Mouse (Mus musculus): ENCODE data around the gene Zbtb8os. TPM values are rescaled to one million over a fixed set of nuclear protein-coding genes. Genes with fewer than 3 reads are reported as not detected.

Gene Zbtb8os
- polyA plus RNA-seq, 1 experiment = 52.6 TPM

DNA sequence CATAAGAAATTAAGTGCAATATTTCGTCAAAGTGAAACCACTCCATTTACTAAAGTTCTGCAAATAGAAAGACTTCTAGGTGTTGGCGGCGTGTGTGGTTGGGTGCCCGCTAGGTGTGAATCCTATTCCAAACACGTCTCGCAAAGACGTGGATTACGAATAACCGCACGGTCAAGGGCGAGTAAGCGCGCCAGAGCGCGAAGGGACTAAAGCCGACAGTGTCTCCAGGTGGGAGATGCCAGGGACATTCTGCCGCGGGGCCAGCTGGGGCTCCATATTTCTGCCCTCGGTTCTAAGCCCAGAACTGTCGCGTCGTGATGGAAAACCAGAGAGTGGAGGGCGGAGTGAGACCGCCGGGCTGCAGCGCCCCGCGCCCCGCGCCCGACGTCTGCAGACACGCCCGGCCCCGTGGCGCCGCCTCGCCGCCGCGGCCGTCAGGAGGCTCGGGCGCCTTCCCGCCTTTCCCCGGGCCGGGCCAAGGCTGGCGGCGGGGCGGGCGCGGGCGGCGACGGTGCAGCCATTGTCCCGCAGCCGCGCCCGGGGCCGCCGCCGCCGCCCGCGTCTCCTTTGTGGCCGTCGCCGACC, 41.6 kb downstream of the Zbtb8os start:
- no peak for DNase-seq (ENCODE audit: low spot score)

DNA sequence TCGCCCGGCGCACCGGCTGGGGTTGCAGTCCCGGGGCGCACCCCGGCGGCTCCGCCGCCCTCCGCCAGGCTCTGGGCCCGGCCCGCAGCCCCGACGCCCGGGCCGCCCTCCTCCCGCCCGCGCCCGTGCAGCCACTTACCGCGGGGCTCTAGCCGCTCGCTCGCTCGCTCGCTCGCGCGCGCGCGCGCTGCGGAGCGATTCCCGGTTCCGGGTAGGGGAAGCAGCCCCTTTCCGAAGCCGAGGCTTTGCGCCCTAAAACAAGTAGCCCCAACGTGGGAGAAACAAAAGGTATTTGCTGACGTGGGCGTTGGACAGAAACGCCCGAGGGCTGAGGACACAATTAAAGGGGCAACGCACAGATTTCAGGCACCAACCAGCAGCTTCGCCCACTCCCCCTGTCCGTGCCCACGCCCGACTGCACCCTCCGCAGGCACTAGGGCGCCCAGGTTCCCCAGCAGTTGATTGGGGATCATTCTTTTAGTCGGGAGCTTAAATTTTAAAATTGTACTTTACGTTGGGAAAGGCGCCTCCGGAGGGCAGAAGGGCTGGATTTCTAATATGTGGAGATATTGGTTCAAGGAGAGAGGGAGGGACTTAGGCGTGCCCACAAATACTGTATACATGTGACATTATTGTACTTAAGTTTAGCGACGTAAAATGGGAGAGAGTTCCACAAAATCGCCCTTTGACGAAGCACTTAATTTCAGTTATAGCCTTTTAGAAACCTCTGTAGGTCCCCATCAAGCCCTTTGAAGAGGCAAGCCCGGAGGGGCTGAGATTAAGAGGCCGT, 42.3 kb downstream of the Zbtb8os start, which contains the start of gene Zbtb8a:
Zbtb8a (minus strand) TSS at position 516 of the 790 bp plus-strand sequence.
- DNase-seq (ENCODE audit: low spot score) = peak; percentile 50

DNA sequence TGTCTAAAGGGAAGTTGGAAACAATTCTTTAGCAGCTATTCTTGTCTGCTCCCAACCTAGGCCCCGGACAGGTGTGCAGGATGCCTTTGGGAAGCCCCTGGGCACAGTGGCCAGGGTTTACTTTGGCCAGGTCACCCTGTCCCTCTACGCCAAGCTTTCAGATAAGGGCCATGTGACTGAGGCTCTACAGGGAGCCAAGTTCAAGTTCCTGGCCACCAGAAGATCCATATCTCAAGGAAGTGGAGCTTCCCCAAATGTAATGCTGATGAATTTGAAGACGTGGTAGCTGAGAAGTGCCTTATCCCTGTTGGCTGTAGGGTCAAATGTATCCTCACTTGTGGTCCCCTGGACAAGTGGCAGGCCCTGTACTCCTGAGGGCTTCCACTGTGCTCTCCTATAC, 44.3 kb downstream of the Zbtb8os start:
- DNase-seq (ENCODE audit: low spot score) = no peak

DNA sequence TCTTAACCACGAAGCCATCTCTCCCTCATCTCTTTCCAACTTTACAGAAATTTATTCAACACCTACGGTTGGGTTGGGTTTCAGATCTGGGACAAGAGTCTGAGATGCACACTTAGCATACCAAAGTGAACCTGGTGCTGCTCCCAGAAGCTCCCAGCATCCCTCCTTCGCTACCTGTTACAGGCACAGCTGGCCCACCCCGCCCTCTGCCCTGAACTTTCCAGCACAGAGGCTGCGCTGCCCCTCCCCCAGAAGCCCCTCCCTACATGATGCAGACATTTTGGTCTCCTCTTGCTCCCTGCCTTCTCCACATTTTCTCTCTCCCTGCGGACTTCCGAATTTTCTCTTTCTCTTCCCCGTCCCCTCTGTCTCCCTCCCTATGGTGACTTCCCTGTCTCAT, 45.7 kb downstream of the Zbtb8os start:
- no peak for DNase-seq (ENCODE audit: low spot score)

DNA sequence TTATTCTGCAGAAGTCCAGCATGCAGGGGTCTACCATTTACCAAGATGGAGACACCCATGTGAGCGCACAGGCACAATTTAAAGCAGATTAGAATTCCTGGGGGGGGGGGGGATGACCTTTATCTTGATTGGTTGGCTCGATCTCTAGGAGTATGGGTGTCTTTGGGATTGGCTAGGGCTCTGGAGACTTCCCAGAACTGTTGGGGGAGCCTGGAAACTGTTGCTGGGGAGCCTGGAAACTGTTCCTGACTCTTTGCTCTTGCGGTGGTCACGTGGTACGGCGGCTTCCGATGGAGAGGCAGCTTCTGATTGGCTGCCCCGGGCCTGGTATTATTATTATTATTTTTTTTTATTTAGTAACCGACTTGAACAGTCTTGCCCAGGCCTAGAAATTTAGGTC, 46.5 kb downstream of the Zbtb8os start:
- DNase-seq (ENCODE audit: low spot score) = no peak

DNA sequence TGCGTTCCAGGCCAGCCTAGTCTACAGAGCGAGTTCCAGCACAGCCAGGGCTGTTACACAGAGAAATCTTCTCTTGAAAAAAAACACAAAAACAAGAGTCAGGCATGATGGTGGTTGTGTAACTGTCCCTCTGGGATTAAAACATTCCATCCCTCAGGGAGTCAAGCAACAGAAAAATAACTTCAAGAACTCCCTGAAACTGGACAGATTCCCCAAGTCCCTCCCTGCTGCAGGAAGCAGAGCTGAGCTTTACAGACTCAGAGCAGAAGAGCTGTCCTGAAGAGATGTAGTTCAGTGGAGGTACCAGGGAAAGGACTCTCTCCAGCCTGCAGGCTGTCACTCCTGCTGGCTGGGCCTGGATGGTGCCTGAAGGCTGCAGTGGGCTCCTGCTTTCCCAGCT, 47.0 kb downstream of the Zbtb8os start:
- no peak for DNase-seq (ENCODE audit: low spot score)

DNA sequence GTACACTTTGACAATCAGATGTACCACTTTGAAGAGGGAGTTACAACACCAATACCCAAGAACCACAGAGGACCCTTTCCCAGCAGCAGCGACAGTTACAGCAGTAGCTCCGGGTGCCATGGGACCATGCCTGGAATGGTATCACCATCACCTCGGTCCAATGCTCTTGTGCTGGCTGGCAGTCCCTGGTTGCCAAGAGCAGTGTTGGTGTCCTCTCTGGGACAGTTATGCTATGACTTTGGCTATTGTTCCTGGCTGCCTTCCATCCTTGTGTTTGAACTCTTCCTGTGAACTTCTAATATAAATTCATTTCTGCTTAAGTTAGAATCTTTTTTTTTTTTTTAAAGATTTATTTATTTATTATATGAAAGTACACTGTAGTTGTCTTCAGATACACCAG, 48.1 kb downstream of the Zbtb8os start:
- DNase-seq (ENCODE audit: low spot score) = no peak

DNA sequence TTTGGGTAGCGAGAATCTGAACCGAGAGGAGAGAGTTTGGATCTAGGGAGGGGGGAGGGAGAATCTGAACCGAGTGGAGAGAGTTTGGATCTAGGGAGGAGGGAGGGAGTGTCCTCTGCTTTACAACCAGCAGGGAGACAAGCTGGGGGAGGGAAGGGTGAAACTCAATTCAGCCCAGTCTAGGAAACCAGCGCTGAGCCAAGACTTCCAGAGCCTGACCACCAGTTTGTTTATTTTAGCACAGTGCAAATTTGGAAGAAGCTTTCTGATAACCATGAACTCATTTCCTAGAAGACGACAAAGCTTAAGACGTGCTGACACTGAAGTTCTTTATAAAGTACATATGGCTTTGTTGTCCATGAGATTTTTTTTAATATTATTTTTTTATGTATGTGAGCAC, 48.9 kb downstream of the Zbtb8os start:
- DNase-seq (ENCODE audit: low spot score) = no peak

DNA sequence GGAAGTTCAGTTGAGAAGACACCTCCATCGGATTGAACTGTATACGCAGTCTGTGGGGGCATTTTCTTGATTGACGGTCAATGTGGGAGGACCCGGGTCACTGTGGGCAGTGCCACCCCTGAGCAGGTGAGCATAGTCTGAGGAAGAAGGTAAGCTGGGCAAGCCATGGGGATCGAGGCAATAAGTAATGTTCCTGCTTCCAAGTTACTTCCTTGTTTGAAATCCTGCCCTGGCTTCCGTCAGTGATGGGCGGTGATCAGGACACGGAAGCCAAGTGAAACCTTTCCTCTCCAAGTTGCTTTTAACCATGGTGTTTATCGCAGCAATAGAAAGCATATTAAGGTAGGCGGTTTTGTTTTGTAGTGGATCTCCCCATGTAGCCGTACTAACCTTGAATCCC, 50.2 kb downstream of the Zbtb8os start:
- no peak for DNase-seq (ENCODE audit: low spot score)

DNA sequence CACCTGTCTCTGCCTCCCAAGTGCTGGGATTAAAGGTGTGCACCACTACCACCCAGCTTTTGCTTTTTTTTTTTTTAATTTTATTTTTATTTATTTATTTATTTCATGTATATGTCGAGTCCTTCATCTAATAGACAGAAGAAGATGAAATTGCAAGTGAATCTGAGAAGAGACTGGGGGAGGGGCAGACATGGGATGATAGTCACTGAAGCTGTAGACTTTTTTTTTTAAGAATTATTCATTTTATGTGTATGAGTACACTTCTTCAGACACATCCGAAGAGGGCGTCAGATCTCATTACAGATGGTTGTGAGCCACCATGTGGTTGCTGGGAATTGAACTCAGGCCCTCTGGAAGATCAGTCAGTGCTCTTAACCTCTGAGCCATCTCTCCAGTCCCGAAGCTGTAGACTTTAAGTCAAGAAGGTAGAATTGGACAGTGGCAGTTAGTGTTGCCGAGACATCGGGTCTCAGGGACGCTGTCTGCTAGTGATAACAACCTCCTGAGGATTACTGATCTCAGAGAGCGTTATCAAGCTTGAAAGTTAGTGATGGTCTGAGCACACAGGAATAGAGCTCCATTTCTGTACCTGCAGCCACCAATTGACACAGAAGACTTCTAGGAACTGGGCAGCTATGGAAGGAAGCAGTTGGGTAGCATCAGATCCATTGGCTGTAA, 50.9 kb downstream of the Zbtb8os start:
- no peak for DNase-seq (ENCODE audit: low spot score)

DNA sequence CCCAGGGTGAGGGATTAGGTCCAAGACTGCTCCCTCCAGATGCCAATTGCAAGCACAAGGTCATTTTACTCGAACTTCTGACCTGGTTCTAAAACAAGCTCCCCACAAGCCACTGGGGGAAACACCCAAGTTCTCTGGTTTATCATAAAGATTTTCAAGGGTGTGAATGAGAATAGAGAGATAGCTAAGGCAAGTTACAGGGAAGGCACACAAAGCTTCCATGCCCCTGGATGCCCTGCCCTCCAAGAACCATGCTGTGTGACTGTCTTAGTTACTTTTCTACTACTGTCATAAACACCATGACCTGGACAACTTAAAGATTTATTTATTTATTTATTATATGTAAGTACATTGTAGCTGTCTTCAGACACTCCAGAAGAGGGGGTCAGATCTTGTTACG, 51.5 kb downstream of the Zbtb8os start:
- DNase-seq (ENCODE audit: low spot score) = no peak

DNA sequence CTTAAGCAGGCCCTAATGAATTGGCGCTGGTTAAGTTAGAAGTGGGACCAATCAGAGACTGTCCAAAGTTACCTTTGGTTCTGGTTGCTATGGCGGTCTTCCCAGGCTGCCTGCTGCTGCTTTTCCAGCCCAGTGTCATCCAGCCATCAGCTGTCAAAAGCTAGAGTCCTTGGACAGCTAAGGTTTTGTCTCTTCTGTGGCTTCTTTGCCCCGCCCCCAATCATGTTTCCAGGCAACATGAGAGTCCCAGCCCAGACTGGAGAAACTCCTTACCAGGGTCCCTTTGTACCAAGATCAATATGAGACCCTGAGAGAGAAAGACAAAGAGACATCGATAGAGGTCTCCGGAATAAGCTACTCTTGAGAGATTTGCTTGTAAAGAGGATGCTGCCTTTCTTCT, 52.9 kb downstream of the Zbtb8os start:
- DNase-seq (ENCODE audit: low spot score) = no peak

DNA sequence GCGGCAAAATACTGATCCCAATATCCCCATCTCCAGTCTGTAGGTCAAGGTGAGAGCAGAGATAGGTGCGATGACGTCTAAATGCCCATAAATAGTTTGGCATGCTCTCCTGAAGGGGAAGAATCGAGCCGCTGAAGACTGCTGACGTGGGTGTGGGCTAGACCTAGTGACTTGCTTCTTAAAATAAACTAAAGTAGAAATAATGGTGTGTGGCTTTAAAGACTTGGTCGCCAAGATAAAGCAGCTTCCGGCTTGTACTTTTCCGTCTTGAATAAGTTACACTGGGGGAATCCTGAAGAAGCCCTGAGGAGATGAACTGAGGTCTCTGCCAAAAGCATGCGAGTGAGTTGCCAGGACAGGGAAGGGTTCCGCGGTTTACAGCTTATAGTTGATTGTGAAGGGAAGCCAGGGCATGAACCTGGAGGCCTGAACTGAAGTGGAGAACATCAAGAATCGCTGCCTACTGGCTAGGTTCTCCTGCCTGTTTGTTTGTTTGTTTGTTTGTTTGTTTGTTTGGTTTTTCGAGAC, 54.8 kb downstream of the Zbtb8os start:
- DNase-seq (ENCODE audit: low spot score) = no peak

DNA sequence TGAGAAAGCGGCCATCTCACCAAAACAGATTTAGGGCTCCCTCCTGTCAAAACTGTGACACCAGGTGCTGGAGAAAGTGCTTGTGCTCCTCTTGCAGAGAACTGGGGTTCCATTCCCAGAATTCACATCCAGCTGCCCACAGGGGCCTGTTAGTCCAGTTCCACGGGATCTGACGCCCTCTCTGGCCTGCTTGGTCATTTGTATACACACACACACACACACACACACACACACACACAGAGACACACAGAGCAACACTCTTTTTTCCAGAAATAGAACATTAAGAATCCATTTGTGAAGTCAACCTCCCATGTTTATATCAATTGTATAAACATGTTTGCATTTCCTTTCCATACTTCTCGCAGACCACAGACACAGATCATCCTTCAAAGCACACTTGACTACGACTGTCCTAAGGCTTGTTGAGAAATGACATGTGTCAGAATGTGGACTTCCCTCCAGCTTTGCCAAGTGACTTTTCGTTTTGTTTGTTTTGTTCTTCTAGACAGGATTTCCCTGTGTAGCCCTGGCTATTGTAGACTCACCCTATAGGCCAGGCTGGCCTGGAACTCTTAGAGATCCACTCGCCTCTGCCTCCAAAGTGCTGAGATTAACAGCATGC, 55.6 kb downstream of the Zbtb8os start:
- no peak for DNase-seq (ENCODE audit: low spot score)

DNA sequence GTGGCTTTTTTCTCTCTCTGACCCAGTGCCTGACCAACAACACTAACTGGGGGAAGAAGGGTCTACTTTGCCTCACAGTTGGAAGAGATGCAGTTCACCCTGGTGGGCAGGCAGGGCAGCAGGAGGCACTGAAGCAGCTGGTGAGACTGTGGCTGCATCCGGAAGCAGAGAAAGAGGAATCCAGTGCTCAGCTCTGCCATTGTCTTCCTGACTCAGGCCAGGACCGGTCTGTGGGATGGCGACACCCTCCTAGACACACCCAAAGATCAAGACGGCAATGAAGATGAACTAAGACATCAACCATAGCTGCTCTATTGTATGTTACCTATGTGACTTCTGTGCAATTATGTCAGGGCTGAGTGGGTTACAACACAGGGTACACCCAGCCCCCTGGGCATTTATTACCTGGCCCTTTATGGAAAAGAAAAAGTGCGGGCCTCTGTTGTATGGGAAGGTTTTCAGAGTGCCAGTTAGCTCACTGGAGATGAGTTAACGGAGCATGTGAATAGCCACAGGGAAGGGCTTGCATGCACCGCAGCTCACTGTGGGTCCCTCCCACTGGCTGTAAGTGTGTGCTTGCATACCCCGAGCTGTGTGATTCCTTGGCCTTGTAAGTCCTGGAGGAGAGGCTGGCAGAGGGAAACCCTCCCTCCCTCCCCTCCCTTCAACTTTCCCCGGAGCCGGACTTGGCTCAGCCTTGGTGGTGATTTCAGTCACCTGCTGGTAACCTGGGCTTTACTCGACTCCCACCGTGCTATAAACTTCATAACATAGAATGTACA, 58.8 kb downstream of the Zbtb8os start:
- no peak for DNase-seq (ENCODE audit: low spot score)

DNA sequence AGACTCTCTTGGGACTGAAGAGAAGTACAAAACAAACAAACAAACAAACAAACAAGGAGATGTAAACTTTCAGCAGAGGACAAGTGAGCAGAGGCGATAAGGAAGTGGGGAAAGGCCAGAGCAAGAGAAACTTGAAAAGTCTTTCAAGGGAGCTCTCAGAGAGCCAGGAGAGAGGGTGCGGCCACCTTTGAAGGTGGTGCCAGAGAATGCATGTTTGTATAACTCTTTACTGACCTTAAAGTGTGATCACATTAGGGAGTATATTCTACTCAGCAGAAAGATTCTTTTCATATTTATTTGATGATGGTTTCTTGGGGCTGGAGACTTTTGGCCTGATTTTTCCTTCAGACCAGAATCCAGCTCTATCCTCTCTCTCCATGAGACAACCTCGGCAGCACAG, 61.5 kb downstream of the Zbtb8os start:
- no peak for DNase-seq (ENCODE audit: low spot score)

DNA sequence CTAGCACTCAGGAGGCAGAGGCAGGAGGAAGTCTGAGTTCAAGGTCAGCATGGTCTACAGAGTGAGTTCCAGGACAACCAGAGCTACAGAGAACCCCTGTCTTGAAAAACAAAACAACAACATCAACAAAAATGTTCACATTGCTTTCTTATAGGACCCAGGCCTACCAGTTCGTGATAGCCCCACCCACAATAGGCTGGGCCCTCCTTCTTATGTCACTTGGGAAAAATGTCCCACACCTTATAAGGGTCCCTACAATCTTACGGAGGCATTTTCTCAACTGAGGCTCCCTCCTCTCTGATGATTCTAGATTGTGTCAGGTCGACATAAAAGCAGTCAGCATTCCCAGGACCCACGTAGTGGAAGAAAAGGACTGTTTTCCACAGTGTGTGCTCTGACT, 64.3 kb downstream of the Zbtb8os start:
- no peak for DNase-seq (ENCODE audit: low spot score)

Data from urinary bladder, adult 2 months (tissue).